Mouse (Mus musculus): ENCODE measurements at regions not wholly inside any gene's neighbourhood (a gene's known extent, or its start where the extent isn't known, plus 50 kb on each side); places are given as distances from the start of the nearest gene placed in this dataset.

GRCm38 (mm10) chr16:5523402-5524021 is 267.7 kb upstream of the Eef2kmt start:
- TF ChIP-seq CTCF (IDR thresholded peaks at IDR 0.05; ENCODE audit: control insufficient read depth, insufficient read depth, insufficient read length), result no peak
- no peak for TF ChIP-seq MYOG (IDR thresholded peaks at IDR 0.05; ENCODE audit: control insufficient read depth, extremely low read depth, insufficient read length)
- no peak for TF ChIP-seq USF1 (IDR thresholded peaks at IDR 0.05; ENCODE audit: low read depth)
- H3K4me3 ChIP-seq (ENCODE audit: insufficient read depth, poor library complexity, severe bottlenecking), result no peak overlapping the region
- H3K79me3 ChIP-seq (ENCODE audit: low read depth), result no peaks in the 10 kb centered on the region
- H3K79me2 ChIP-seq (ENCODE audit: control insufficient read depth, insufficient read depth), result no peaks in the 10 kb centered on the region
- no peaks in the 10 kb centered on the region for H3K27me3 ChIP-seq (ENCODE audit: control insufficient read depth, insufficient read depth, insufficient read length)
- H3ac ChIP-seq (ENCODE audit: control insufficient read depth, insufficient read length, low read depth), result no peak overlapping the region
- H3K36me3 ChIP-seq (ENCODE audit: control insufficient read depth, insufficient read depth), result no peaks in the 10 kb centered on the region

- H3ac ChIP-seq (ENCODE audit: control insufficient read depth, insufficient read length, low read depth), result no peak overlapping the region
- TF ChIP-seq CEBPB (IDR thresholded peaks at IDR 0.05; ENCODE audit: low read depth) (no peak), CTCF (IDR thresholded peaks at IDR 0.05; ENCODE audit: control insufficient read depth, insufficient read depth, insufficient read length) (no peak), MYOD1 (IDR thresholded peaks at IDR 0.05; ENCODE audit: control insufficient read depth, insufficient read length, low read depth) (no peak)
Measured at GRCm38 (mm10) chr16:5517746-5518145, 262.0 kb upstream of the Eef2kmt start.

GRCm38 (mm10) chr16:5515867-5516266 is 260.1 kb upstream of the Eef2kmt start:
- Histone ChIP-seq H3K79me2 (ENCODE audit: control insufficient read depth, insufficient read depth) (no peaks in the 10 kb centered on the region), H3K36me3 (ENCODE audit: control insufficient read depth, insufficient read depth) (no peaks in the 10 kb centered on the region), H3K79me3 (ENCODE audit: low read depth) (no peaks in the 10 kb centered on the region), H3ac (ENCODE audit: control insufficient read depth, insufficient read length, low read depth) (no peak overlapping the region), H3K4me3 (ENCODE audit: insufficient read depth, poor library complexity, severe bottlenecking) (no peak overlapping the region), H3K27me3 (ENCODE audit: control insufficient read depth, insufficient read depth, insufficient read length) (no peaks in the 10 kb centered on the region)
- TF ChIP-seq CEBPB (IDR thresholded peaks at IDR 0.05; ENCODE audit: low read depth) (no peak), CTCF (IDR thresholded peaks at IDR 0.05; ENCODE audit: control insufficient read depth, insufficient read depth, insufficient read length) (no peak), MYOD1 (IDR thresholded peaks at IDR 0.05; ENCODE audit: control insufficient read depth, insufficient read length, low read depth) (no peak), FOSL1 (IDR thresholded peaks at IDR 0.05; ENCODE audit: insufficient read depth, low read length, poor library complexity, severe bottlenecking) (no peak), MAX (IDR thresholded peaks at IDR 0.05) (no peak), MYOG (IDR thresholded peaks at IDR 0.05; ENCODE audit: control insufficient read depth, extremely low read depth, insufficient read length) (no peak), USF1 (IDR thresholded peaks at IDR 0.05; ENCODE audit: low read depth) (no peak)

More at GRCm38 (mm10) chr16:5517746-5518145, 262.0 kb upstream of the Eef2kmt start:
- no peaks in the 10 kb centered on the region for H3K79me2 ChIP-seq (ENCODE audit: control insufficient read depth, insufficient read depth)
- H3K27me3 ChIP-seq (ENCODE audit: control insufficient read depth, insufficient read depth, insufficient read length), result no peaks in the 10 kb centered on the region
- no peaks in the 10 kb centered on the region for H3K36me3 ChIP-seq (ENCODE audit: control insufficient read depth, insufficient read depth)
- H3K79me3 ChIP-seq (ENCODE audit: low read depth), result no peaks in the 10 kb centered on the region
- no peak overlapping the region for H3K4me3 ChIP-seq (ENCODE audit: insufficient read depth, poor library complexity, severe bottlenecking)

GRCm38 (mm10) chr16:5507261-5507660 is 251.5 kb upstream of the Eef2kmt start:
- no peaks in the 10 kb centered on the region for H3K79me2 ChIP-seq (ENCODE audit: control insufficient read depth, insufficient read depth)
- H3K4me3 ChIP-seq (ENCODE audit: insufficient read depth, poor library complexity, severe bottlenecking), result no peak overlapping the region
- no peak for TF ChIP-seq MYOG (IDR thresholded peaks at IDR 0.05; ENCODE audit: control insufficient read depth, extremely low read depth, insufficient read length)
- no peak for TF ChIP-seq MYOD1 (IDR thresholded peaks at IDR 0.05; ENCODE audit: control insufficient read depth, insufficient read length, low read depth)
- no peak for TF ChIP-seq MAX (IDR thresholded peaks at IDR 0.05)
- no peak for TF ChIP-seq FOSL1 (IDR thresholded peaks at IDR 0.05; ENCODE audit: insufficient read depth, low read length, poor library complexity, severe bottlenecking)
- TF ChIP-seq USF1 (IDR thresholded peaks at IDR 0.05; ENCODE audit: low read depth), result no peak
- TF ChIP-seq CEBPB (IDR thresholded peaks at IDR 0.05; ENCODE audit: low read depth), result no peak
- no peaks in the 10 kb centered on the region for H3K36me3 ChIP-seq (ENCODE audit: control insufficient read depth, insufficient read depth)
- no peak overlapping the region for H3ac ChIP-seq (ENCODE audit: control insufficient read depth, insufficient read length, low read depth)
- no peaks in the 10 kb centered on the region for H3K79me3 ChIP-seq (ENCODE audit: low read depth)
- H3K27me3 ChIP-seq (ENCODE audit: control insufficient read depth, insufficient read depth, insufficient read length), result no peaks in the 10 kb centered on the region

GRCm38 (mm10) chr16:5501961-5502360 is 246.2 kb upstream of the Eef2kmt start:
- H3K27me3 ChIP-seq (ENCODE audit: control insufficient read depth, insufficient read depth, insufficient read length), result no peaks in the 10 kb centered on the region
- H3K4me3 ChIP-seq (ENCODE audit: insufficient read depth, poor library complexity, severe bottlenecking), result no peak overlapping the region
- TF ChIP-seq CTCF (IDR thresholded peaks at IDR 0.05; ENCODE audit: control insufficient read depth, insufficient read depth, insufficient read length), result no peak
- TF ChIP-seq CEBPB (IDR thresholded peaks at IDR 0.05; ENCODE audit: low read depth), result no peak
- no peak for TF ChIP-seq MYOG (IDR thresholded peaks at IDR 0.05; ENCODE audit: control insufficient read depth, extremely low read depth, insufficient read length)
- no peak for TF ChIP-seq USF1 (IDR thresholded peaks at IDR 0.05; ENCODE audit: low read depth)
- TF ChIP-seq MYOD1 (IDR thresholded peaks at IDR 0.05; ENCODE audit: control insufficient read depth, insufficient read length, low read depth), result no peak
- no peak for TF ChIP-seq MAX (IDR thresholded peaks at IDR 0.05)
- H3K79me2 ChIP-seq (ENCODE audit: control insufficient read depth, insufficient read depth), result no peaks in the 10 kb centered on the region
- no peaks in the 10 kb centered on the region for H3K36me3 ChIP-seq (ENCODE audit: control insufficient read depth, insufficient read depth)
- H3K79me3 ChIP-seq (ENCODE audit: low read depth), result no peaks in the 10 kb centered on the region
- no peak overlapping the region for H3ac ChIP-seq (ENCODE audit: control insufficient read depth, insufficient read length, low read depth)

- TF ChIP-seq CEBPB (IDR thresholded peaks at IDR 0.05; ENCODE audit: low read depth) (no peak), CTCF (IDR thresholded peaks at IDR 0.05; ENCODE audit: control insufficient read depth, insufficient read depth, insufficient read length) (no peak), MYOG (IDR thresholded peaks at IDR 0.05; ENCODE audit: control insufficient read depth, extremely low read depth, insufficient read length) (no peak), FOSL1 (IDR thresholded peaks at IDR 0.05; ENCODE audit: insufficient read depth, low read length, poor library complexity, severe bottlenecking) (no peak), MAX (IDR thresholded peaks at IDR 0.05) (no peak), MYOD1 (IDR thresholded peaks at IDR 0.05; ENCODE audit: control insufficient read depth, insufficient read length, low read depth) (no peak)
- Histone ChIP-seq H3K27me3 (ENCODE audit: control insufficient read depth, insufficient read depth, insufficient read length) (no peaks in the 10 kb centered on the region), H3K79me2 (ENCODE audit: control insufficient read depth, insufficient read depth) (no peaks in the 10 kb centered on the region), H3K4me3 (ENCODE audit: insufficient read depth, poor library complexity, severe bottlenecking) (no peak overlapping the region), H3K36me3 (ENCODE audit: control insufficient read depth, insufficient read depth) (no peaks in the 10 kb centered on the region), H3K79me3 (ENCODE audit: low read depth) (no peaks in the 10 kb centered on the region), H3ac (ENCODE audit: control insufficient read depth, insufficient read length, low read depth) (no peak overlapping the region)
Measured at GRCm38 (mm10) chr16:5496051-5496685, 240.4 kb upstream of the Eef2kmt start.
